In the genomic region with DNA sequence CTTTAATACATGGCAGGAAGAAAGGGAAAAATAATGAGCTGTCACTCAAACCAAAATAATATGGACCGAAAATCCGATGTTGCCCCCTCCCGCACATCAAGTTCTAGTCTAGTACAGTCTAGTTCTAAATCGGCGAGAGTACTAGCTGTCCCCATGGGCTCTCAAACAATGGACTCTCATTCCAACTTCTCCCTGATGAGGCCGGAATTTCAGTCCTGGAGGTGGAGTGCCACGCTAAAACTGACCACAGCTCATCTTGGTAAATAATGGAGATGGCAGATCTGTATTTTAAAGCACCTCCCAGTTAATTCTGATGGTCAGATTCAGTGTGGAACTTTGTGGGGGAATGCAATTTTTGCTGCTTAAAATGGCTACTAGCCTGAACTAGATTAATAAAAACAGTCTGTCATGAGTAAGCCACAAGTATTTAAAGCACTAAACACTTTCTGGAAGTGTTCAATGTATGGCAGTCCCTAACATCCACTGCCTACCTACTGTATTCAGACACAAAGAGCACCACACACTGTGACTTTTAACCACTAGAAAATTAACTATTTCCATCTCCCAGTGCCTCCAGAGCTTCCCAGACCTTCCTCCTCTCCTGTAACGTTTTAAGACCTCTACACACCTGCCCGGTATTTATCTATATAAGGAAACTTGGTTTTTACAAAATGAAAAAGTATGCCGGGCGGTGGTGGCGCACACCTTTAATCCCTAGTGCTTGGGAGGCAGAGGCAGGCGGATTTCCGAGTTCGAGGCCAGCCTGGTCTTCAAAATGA, we compare ENCODE assay signal across 8 mouse cellular contexts. TPM values are rescaled to one million over a fixed set of nuclear protein-coding genes. Genes with fewer than 3 reads are reported as not detected.
A peak's percentile ranks its signal among the peaks of the same experiment; 100 is the strongest.
DNase-seq lines count a peak whose midpoint lies in the region; ATAC-seq lines count a peak whose summit lies in the region.

No protein-coding gene starts in this region.

- H3K36me3 ChIP-seq in heart, embryonic 13.5 days: no peaks in the 10 kb centered on the region
- H3K36me3 ChIP-seq in limb, embryonic 15.5 days: no peaks in the 10 kb centered on the region
- 0 out of 2 replicates have a peak, but pooled peaks cover 3% of the 10 kb centered on the region for H3K36me3 ChIP-seq in neural tube, embryonic 14.5 days (ENCODE audit: control insufficient read depth, insufficient read depth, low read length)

- peak; percentile 93 for DNase-seq in heart, adult 11 months
- no peak for DNase-seq in heart, adult 8-10 months (ENCODE audit: low spot score)
- peak; percentile 70 for DNase-seq in NIH3T3 (ENCODE audit: low read depth)
- no peak for DNase-seq in layer of hippocampus, postnatal 10 days (ENCODE audit: low spot score in 2 of 2)
- no peak for DNase-seq in ovary, adult 18-20 months (ENCODE audit: low spot score)

- 53% methylated on average over 15 of the region's 15 CpGs for WGBS in heart, embryonic 13.5 days
- WGBS in limb, embryonic 15.5 days: 48% methylated on average over 15 of the region's 15 CpGs
- 63% methylated on average over 15 of the region's 15 CpGs for WGBS in neural tube, embryonic 14.5 days

- ATAC-seq in heart, embryonic 13.5 days (ENCODE audit: extremely low read depth, insufficient number of reproducible peaks, low FRiP score, low TSS enrichment): no peak
- no peak for ATAC-seq in limb, embryonic 15.5 days (ENCODE audit: insufficient number of reproducible peaks, low FRiP score, low TSS enrichment, low read depth)
- no peak for ATAC-seq in neural tube, embryonic 14.5 days (ENCODE audit: low read depth)

- H3K4me2 ChIP-seq in heart, embryonic 13.5 days: peak overlapping the region; percentile 83
- H3K4me2 ChIP-seq in limb, embryonic 15.5 days: peak overlapping the region; percentile 49
- H3K4me2 ChIP-seq in neural tube, embryonic 14.5 days (ENCODE audit: low read depth, low read length): peak overlapping the region; percentile 58

- H3K9me3 ChIP-seq in heart, embryonic 13.5 days: no peaks in the 10 kb centered on the region
- no peaks in the 10 kb centered on the region for H3K9me3 ChIP-seq in limb, embryonic 15.5 days
- no peaks in the 10 kb centered on the region for H3K9me3 ChIP-seq in neural tube, embryonic 14.5 days (ENCODE audit: control insufficient read depth, low read length)

- H3K4me3 ChIP-seq in heart, embryonic 13.5 days: peak overlapping the region; percentile 98
- H3K4me3 ChIP-seq in limb, embryonic 15.5 days: peak overlapping the region; percentile 80
- peak overlapping the region; percentile 62 for H3K4me3 ChIP-seq in neural tube, embryonic 14.5 days (ENCODE audit: low read depth, low read length)

- peaks cover 39% of the 10 kb centered on the region for H3K4me1 ChIP-seq in heart, embryonic 13.5 days
- peaks cover 31% of the 10 kb centered on the region for H3K4me1 ChIP-seq in limb, embryonic 15.5 days
- H3K4me1 ChIP-seq in neural tube, embryonic 14.5 days (ENCODE audit: control insufficient read depth, insufficient read depth, low read length): peaks cover 32% of the 10 kb centered on the region

- H3K27me3 ChIP-seq in heart, embryonic 13.5 days (replicated peaks): no peaks in the 10 kb centered on the region
- H3K27me3 ChIP-seq in limb, embryonic 15.5 days: no peaks in the 10 kb centered on the region
- no peaks in the 10 kb centered on the region for H3K27me3 ChIP-seq in neural tube, embryonic 14.5 days (ENCODE audit: control insufficient read depth, insufficient read depth, low read length)

- peak overlapping the region; percentile 100 for H3K9ac ChIP-seq in heart, embryonic 13.5 days
- peak overlapping the region; percentile 100 for H3K9ac ChIP-seq in limb, embryonic 15.5 days
- H3K9ac ChIP-seq in neural tube, embryonic 14.5 days (replicated peaks; ENCODE audit: low read depth, low read length): peak overlapping the region; percentile 100

- peak overlapping the region; percentile 100 for H3K27ac ChIP-seq in heart, embryonic 13.5 days (replicated peaks)
- peak overlapping the region; percentile 100 for H3K27ac ChIP-seq in limb, embryonic 15.5 days
- H3K27ac ChIP-seq in neural tube, embryonic 14.5 days (ENCODE audit: low read depth, low read length): peak overlapping the region; percentile 100

RNA-seq across cellular contexts. Expression of gene Bicral, which starts 2.8 kb away (rescaled TPM):
- total RNA-seq in heart, adult 8-10 months (2022): 10 to 100 TPM; 12.8 to 15.3 (median 14.4) TPM
- polyA plus RNA-seq in heart, embryonic 13.5 days (2015; fragmentation: Nextera tagmentation; extraction: Ambion mirVana): 3.0 and 3.4 TPM in 2 replicates
- 3.8 and 4.7 TPM in 2 replicates for polyA plus RNA-seq in limb, embryonic 15.5 days (2015; fragmentation: Nextera tagmentation; extraction: Ambion mirVana)
- polyA plus RNA-seq in neural tube, embryonic 14.5 days (2014; fragmentation: Nextera tagmentation; extraction: Ambion mirVana): 10.8 and 11.5 TPM in 2 replicates
- 10 to 100 TPM; 29.7 to 32.8 TPM for total RNA-seq in layer of hippocampus, postnatal 10 days (2021)

RNA-seq across cellular contexts. Expression of gene Tbcc, which starts 35.0 kb away (rescaled TPM):
- 10 to 100 TPM; 15.4 to 18.6 (median 17.3) TPM for total RNA-seq in heart, adult 8-10 months (2022)
- 39.3 and 39.8 TPM in 2 replicates for polyA plus RNA-seq in heart, embryonic 13.5 days (2015; fragmentation: Nextera tagmentation; extraction: Ambion mirVana)
- polyA plus RNA-seq in limb, embryonic 15.5 days (2015; fragmentation: Nextera tagmentation; extraction: Ambion mirVana): 51.2 and 54.1 TPM in 2 replicates
- 62.1 and 65.4 TPM in 2 replicates for polyA plus RNA-seq in neural tube, embryonic 14.5 days (2014; fragmentation: Nextera tagmentation; extraction: Ambion mirVana)
- total RNA-seq in layer of hippocampus, postnatal 10 days (2021): 10 to 100 TPM; 39.0 to 47.5 TPM

RNA-seq across cellular contexts. Expression of gene Prph2, which starts 54.7 kb away (rescaled TPM):
- total RNA-seq in heart, adult 8-10 months (2022): not detected
- polyA plus RNA-seq in heart, embryonic 13.5 days (2015; fragmentation: Nextera tagmentation; extraction: Ambion mirVana): not detected in 2 replicates
- not detected in 2 replicates for polyA plus RNA-seq in limb, embryonic 15.5 days (2015; fragmentation: Nextera tagmentation; extraction: Ambion mirVana)
- polyA plus RNA-seq in neural tube, embryonic 14.5 days (2014; fragmentation: Nextera tagmentation; extraction: Ambion mirVana): not detected in 2 replicates
- total RNA-seq in layer of hippocampus, postnatal 10 days (2021): under 1 TPM in 1 of 2 experiments, not detected in 1; 0.14 TPM

Comparison
In these comparisons a context has a peak if more than half of its experiments do, and no peak if none do; other contexts are left out.
1. DNase-seq: peak in heart, adult 11 months (single experiment) and NIH3T3 (single experiment); none in heart, adult 8-10 months (single experiment), layer of hippocampus, postnatal 10 days (0 of 2) and ovary, adult 18-20 months (single experiment).
2. Peak in every context shown above with its lines, with median percentiles within 50 percentile points of each other: H3K27ac ChIP-seq, H3K4me2 ChIP-seq, H3K4me3 ChIP-seq and H3K9ac ChIP-seq.